Mouse (Mus musculus) heart, embryonic 13.5 days (tissue): ENCODE results near the gene Ccl7. TPM values are rescaled to one million over a fixed set of nuclear protein-coding genes. Genes with fewer than 3 reads are reported as not detected.

Source experiments
- ATAC-seq: fragments of 200-750 bp; cut with Nextera tagmentation; 2 replicates; pipeline ENCODE4 v1.8.0; 2017; ENCODE audit warnings: moderate TSS enrichment; ENCODE audit not compliant: insufficient number of reproducible peaks, low FRiP score, low TSS enrichment; ENCODE audit errors: extremely low read depth
- H3K27ac ChIP-seq: fragments of 300-500 bp; sonication (generic); replicated peaks from 2 replicates; pipeline ENCODE4 v1.5.1; 2015; ENCODE audit warnings: moderate library complexity, mild to moderate bottlenecking, inconsistent platforms
- H3K27me3 ChIP-seq: fragments of 300-500 bp; sonication (generic); replicated peaks from 2 replicates; pipeline ENCODE4 v1.6.1; 2015; ENCODE audit warnings: mild to moderate bottlenecking, inconsistent platforms
- H3K36me3 ChIP-seq: fragments of 300-500 bp; sonication (generic); 2 replicates; pipeline ENCODE4 v1.6.1; 2015; ENCODE audit warnings: mild to moderate bottlenecking, inconsistent platforms
- H3K4me1 ChIP-seq: fragments of 300-500 bp; sonication (generic); 2 replicates; pipeline ENCODE4 v1.6.1; 2015; ENCODE audit warnings: inconsistent platforms
- H3K4me2 ChIP-seq: fragments of 300-500 bp; sonication (generic); 2 replicates; pipeline ENCODE4 v1.6.1; 2015; ENCODE audit warnings: inconsistent platforms, mild to moderate bottlenecking, moderate library complexity
- H3K4me3 ChIP-seq: fragments of 300-500 bp; sonication (generic); 2 replicates; pipeline ENCODE4 v1.5.1; 2015; ENCODE audit warnings: moderate library complexity, mild to moderate bottlenecking, inconsistent platforms
- H3K9ac ChIP-seq: fragments of 300-500 bp; sonication (generic); 2 replicates; pipeline ENCODE4 v1.6.1; 2015; ENCODE audit warnings: inconsistent platforms, mild to moderate bottlenecking, moderate library complexity
- H3K9me3 ChIP-seq: fragments of 300-500 bp; sonication (generic); 2 replicates; pipeline ENCODE4 v1.6.1; 2016; ENCODE audit warnings: inconsistent platforms
- WGBS: fragments of 180-500 bp; shearing (Covaris S2); methylation state at CpG from one replicate; pipeline ENCODE4 v1.1.7; 2015; ENCODE audit warnings: mixed read lengths; 5-methylcytosine and 5-hydroxymethylcytosine counted together
- polyA plus RNA-seq: library from polyadenylated mRNA; unstranded; fragments of >200 nt; fragmentation: Nextera tagmentation; extraction: Ambion mirVana; gene quantifications from 2 replicates; pipeline ENCODE4 v1.2.1, GENCODE M21; 2015

Ccl7 gene
- polyA plus RNA-seq, 1 experiment from 2014 or later, result 4.6 TPM

- Histone ChIP-seq H3K27me3 (no peaks in the 10 kb centered on the region), H3K9me3 (no peaks in the 10 kb centered on the region), H3K4me3 (no peak overlapping the region), H3K36me3 (no peaks in the 10 kb centered on the region), H3K9ac (no peak overlapping the region), H3K4me2 (no peak overlapping the region), H3K27ac (no peak overlapping the region), H3K4me1 (peaks cover 14% of the 10 kb centered on the region)
- no peak for ATAC-seq
- 53% methylated on average over 2 of the region's 2 CpGs for WGBS
Measured at GRCm38 (mm10) chr11:82015066-82015465, 30.4 kb upstream of the Ccl7 start.

- Histone ChIP-seq H3K4me2 (no peak overlapping the region), H3K27ac (no peak overlapping the region), H3K36me3 (no peaks in the 10 kb centered on the region), H3K4me3 (no peak overlapping the region), H3K9me3 (no peaks in the 10 kb centered on the region), H3K9ac (no peak overlapping the region), H3K4me1 (peaks cover 24% of the 10 kb centered on the region), H3K27me3 (no peaks in the 10 kb centered on the region)
- no peak for ATAC-seq
- WGBS, result 66% methylated on average over 3 of the region's 3 CpGs
Measured at GRCm38 (mm10) chr11:82016181-82016780, 29.2 kb upstream of the Ccl7 start.

GRCm38 (mm10) chr11:82019389-82019788 lies 26.1 kb upstream of the Ccl7 start:
- no peak overlapping the region for H3K9ac ChIP-seq
- H3K27ac ChIP-seq, result no peak overlapping the region
- H3K4me3 ChIP-seq, result no peak overlapping the region
- H3K9me3 ChIP-seq, result no peaks in the 10 kb centered on the region
- ATAC-seq, result no peak
- H3K4me1 ChIP-seq, result peaks cover 22% of the 10 kb centered on the region
- 29% methylated on average over 2 of the region's 2 CpGs for WGBS
- H3K36me3 ChIP-seq, result no peaks in the 10 kb centered on the region
- H3K4me2 ChIP-seq, result no peak overlapping the region
- no peaks in the 10 kb centered on the region for H3K27me3 ChIP-seq

GRCm38 (mm10) chr11:82019793-82020192 lies 25.7 kb upstream of the Ccl7 start:
- Histone ChIP-seq H3K4me3 (no peak overlapping the region), H3K4me2 (no peak overlapping the region), H3K27ac (no peak overlapping the region), H3K36me3 (no peaks in the 10 kb centered on the region), H3K9me3 (no peaks in the 10 kb centered on the region), H3K4me1 (peaks cover 22% of the 10 kb centered on the region), H3K27me3 (no peaks in the 10 kb centered on the region), H3K9ac (no peak overlapping the region)
- ATAC-seq, result no peak

- H3K27ac ChIP-seq, result no peak overlapping the region
- H3K27me3 ChIP-seq, result no peaks in the 10 kb centered on the region
- H3K4me2 ChIP-seq, result no peak overlapping the region
- ATAC-seq, result no peak
- 33% methylated on average over 3 of the region's 3 CpGs for WGBS
- no peak overlapping the region for H3K9ac ChIP-seq
- H3K36me3 ChIP-seq, result no peaks in the 10 kb centered on the region
- no peak overlapping the region for H3K4me3 ChIP-seq
- H3K9me3 ChIP-seq, result no peaks in the 10 kb centered on the region
- H3K4me1 ChIP-seq, result peaks cover 22% of the 10 kb centered on the region
Measured at GRCm38 (mm10) chr11:82021406-82021805, 24.1 kb upstream of the Ccl7 start.

GRCm38 (mm10) chr11:82022504-82023056 lies 22.9 kb upstream of the Ccl7 start:
- WGBS, result 77% methylated on average over 6 of the region's 6 CpGs

GRCm38 (mm10) chr11:82023769-82024168 lies 21.7 kb upstream of the Ccl7 start:
- 64% methylated on average over 4 of the region's 4 CpGs for WGBS
- H3K36me3 ChIP-seq, result no peaks in the 10 kb centered on the region
- H3K9ac ChIP-seq, result no peak overlapping the region
- no peaks in the 10 kb centered on the region for H3K27me3 ChIP-seq
- peaks cover 22% of the 10 kb centered on the region for H3K4me1 ChIP-seq
- ATAC-seq, result no peak
- H3K4me3 ChIP-seq, result no peak overlapping the region
- H3K27ac ChIP-seq, result no peak overlapping the region
- no peaks in the 10 kb centered on the region for H3K9me3 ChIP-seq
- no peak overlapping the region for H3K4me2 ChIP-seq

More at GRCm38 (mm10) chr11:82022504-82023056, 22.9 kb upstream of the Ccl7 start:
- H3K27me3 ChIP-seq, result no peaks in the 10 kb centered on the region
- no peak overlapping the region for H3K9ac ChIP-seq
- peaks cover 22% of the 10 kb centered on the region for H3K4me1 ChIP-seq
- no peak overlapping the region for H3K27ac ChIP-seq
- H3K36me3 ChIP-seq, result no peaks in the 10 kb centered on the region
- H3K4me3 ChIP-seq, result no peak overlapping the region
- ATAC-seq, result no peak
- no peak overlapping the region for H3K4me2 ChIP-seq
- no peaks in the 10 kb centered on the region for H3K9me3 ChIP-seq

GRCm38 (mm10) chr11:82030171-82030570 lies 15.3 kb upstream of the Ccl7 start:
- Histone ChIP-seq H3K27ac (no peak overlapping the region), H3K4me3 (no peak overlapping the region), H3K4me2 (no peak overlapping the region), H3K9me3 (no peaks in the 10 kb centered on the region), H3K27me3 (no peaks in the 10 kb centered on the region), H3K9ac (no peak overlapping the region), H3K36me3 (no peaks in the 10 kb centered on the region), H3K4me1 (peaks cover 34% of the 10 kb centered on the region)
- WGBS, result 75% methylated on average over 2 of the region's 2 CpGs
- no peak for ATAC-seq

DNA sequence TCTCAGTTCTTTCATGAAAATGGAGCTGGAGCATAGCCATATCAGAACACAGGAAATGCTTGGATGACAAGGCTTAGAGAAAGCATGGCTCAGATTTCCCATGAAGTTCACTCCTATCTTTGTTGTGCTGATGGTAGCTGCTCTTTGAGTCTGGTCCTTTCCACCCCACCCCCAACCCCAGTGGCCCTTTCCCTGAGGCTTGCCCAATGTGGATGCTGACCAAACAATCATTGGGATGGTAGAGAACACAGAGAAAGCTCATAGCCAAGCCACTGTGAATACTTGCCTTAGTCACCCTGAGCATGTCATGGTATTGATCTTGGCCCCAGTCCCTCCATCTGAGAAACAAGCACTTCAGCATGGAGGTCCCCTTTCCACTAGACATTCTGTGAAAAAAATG lies 13.4 kb upstream of the Ccl7 start:
- Histone ChIP-seq H3K4me3 (no peak overlapping the region), H3K4me2 (no peak overlapping the region), H3K9ac (no peak overlapping the region), H3K4me1 (peaks cover 43% of the 10 kb centered on the region), H3K27ac (peak overlapping the region; percentile 86), H3K9me3 (no peaks in the 10 kb centered on the region), H3K27me3 (no peaks in the 10 kb centered on the region), H3K36me3 (no peaks in the 10 kb centered on the region)
- ATAC-seq, result no peak

- H3K4me2 ChIP-seq, result no peak overlapping the region
- H3K27me3 ChIP-seq, result no peaks in the 10 kb centered on the region
- no peaks in the 10 kb centered on the region for H3K36me3 ChIP-seq
- H3K4me3 ChIP-seq, result no peak overlapping the region
- no peaks in the 10 kb centered on the region for H3K9me3 ChIP-seq
- H3K27ac ChIP-seq, result peak overlapping the region; percentile 86
- H3K9ac ChIP-seq, result no peak overlapping the region
- 21% methylated on average over 8 of the region's 8 CpGs for WGBS
- peak; percentile 37; the same call in 1 of the 2 replicates for ATAC-seq
- H3K4me1 ChIP-seq, result peaks cover 43% of the 10 kb centered on the region
Measured at GRCm38 (mm10) chr11:82032678-82033344, 12.7 kb upstream of the Ccl7 start.

DNA sequence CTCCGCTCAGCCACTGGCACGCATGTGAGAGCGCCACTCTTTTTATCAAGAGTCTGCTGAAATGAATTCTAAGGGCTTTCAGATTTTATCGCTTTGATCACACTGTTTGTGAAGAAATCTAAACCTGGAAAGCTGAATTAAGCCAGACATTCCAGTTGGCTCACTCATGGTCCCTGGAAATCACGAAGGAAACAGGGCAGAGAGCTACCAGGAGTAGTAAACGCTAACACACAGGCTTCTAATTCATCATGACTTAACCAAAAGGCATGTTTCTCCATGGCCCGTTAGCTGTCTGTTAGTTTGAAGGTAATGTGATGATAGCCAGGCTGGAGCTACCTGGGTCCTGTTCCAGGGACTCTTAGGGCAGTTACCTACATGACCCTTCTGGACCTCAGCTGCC lies 11.1 kb upstream of the Ccl7 start:
- H3K4me2 ChIP-seq, result no peak overlapping the region
- H3K27ac ChIP-seq, result peak overlapping the region; percentile 58
- H3K9me3 ChIP-seq, result no peaks in the 10 kb centered on the region
- WGBS, result 70% methylated on average over 7 of the region's 7 CpGs
- no peak overlapping the region for H3K9ac ChIP-seq
- H3K4me3 ChIP-seq, result no peak overlapping the region
- H3K27me3 ChIP-seq, result no peaks in the 10 kb centered on the region
- peaks cover 53% of the 10 kb centered on the region for H3K4me1 ChIP-seq
- ATAC-seq, result no peak
- H3K36me3 ChIP-seq, result no peaks in the 10 kb centered on the region

- no peak within 1 kb of the TSS for H3K4me3 ChIP-seq
- no peaks in the 10 kb centered on the region for H3K36me3 ChIP-seq
- H3K4me2 ChIP-seq, result peak within 1 kb of the TSS; percentile 31; the same call in 1 of the 2 replicates
- no peaks in the 10 kb centered on the region for H3K9me3 ChIP-seq
- WGBS, result 33% methylated on average over 5 of the region's 5 CpGs
- ATAC-seq, result no peak; the same call in 1 of the 2 replicates
- peaks cover 53% of the 10 kb centered on the region for H3K4me1 ChIP-seq
- no peaks in the 10 kb centered on the region for H3K27me3 ChIP-seq
- peak within 1 kb of the TSS; percentile 58 for H3K27ac ChIP-seq
- no peak within 1 kb of the TSS for H3K9ac ChIP-seq
Measured at GRCm38 (mm10) chr11:82035356-82035755, 10.2 kb upstream of the Ccl7 start, which contains the start of gene Ccl2. TSS of gene Ccl2 (plus strand) at chr11:82035571.
